Mouse (Mus musculus) cerebellum, adult 2 months (tissue): Measurements from ENCODE around the gene Gprc5b. TPM values are rescaled to one million over a fixed set of nuclear protein-coding genes. Genes with fewer than 3 reads are reported as not detected.

Source experiments
- DNase-seq, 2 experiments: peaks; one replicate each; pipeline ENCODE4 v3.0.0; 2021
- H3K27ac ChIP-seq: fragments of 200-500 bp; 2 replicates; pipeline ENCODE4 v1.5.1; 2012; ENCODE audit warnings: low read length, control low read depth, inconsistent platforms; ENCODE audit not compliant: insufficient read depth
- H3K27me3 ChIP-seq: fragments of 200-500 bp; 2 replicates; pipeline ENCODE4 v1.6.1; 2012; ENCODE audit warnings: inconsistent platforms, mild to moderate bottlenecking, low read length, moderate library complexity; ENCODE audit not compliant: control insufficient read depth, insufficient read depth
- H3K4me1 ChIP-seq: fragments of 200-500 bp; 2 replicates; pipeline ENCODE4 v1.6.1; 2011; ENCODE audit warnings: low read length; ENCODE audit not compliant: control insufficient read depth, insufficient read depth
- H3K4me3 ChIP-seq: fragments of 200-500 bp; replicated peaks from 2 replicates; pipeline ENCODE3; 2011; ENCODE audit warnings: mild to moderate bottlenecking, low read depth, low read length, control low read depth; ENCODE audit not compliant: insufficient read depth
- CTCF ChIP-seq: fragments of 200-500 bp; IDR thresholded peaks from 2 replicates; pipeline ENCODE4 v1.5.1; 2011; ENCODE audit warnings: low read depth, mild to moderate bottlenecking, control low read depth, low read length, moderate library complexity, borderline replicate concordance; ENCODE audit not compliant: insufficient read depth
- POLR2A ChIP-seq: fragments of 200-500 bp; IDR thresholded peaks from 2 replicates; pipeline ENCODE4 v1.6.1; 2011; ENCODE audit warnings: low read length, control low read depth, borderline replicate concordance; ENCODE audit not compliant: insufficient read depth
- WGBS: fragments of 180-500 bp; shearing (Covaris S2); methylation state at CpG from one replicate; pipeline ENCODE4 v1.1.7; 2018; 5-methylcytosine and 5-hydroxymethylcytosine counted together
- polyA plus RNA-seq: library from polyadenylated mRNA; depleted of rRNA; stranded (reverse); fragments of >200 nt; gene quantifications from 2 replicates; pipeline ENCODE4 v1.2.3, GENCODE M21; 2012

The Gprc5b gene
- polyA plus RNA-seq, 1 experiment = 347 TPM

GRCm38 (mm10) chr7:118994231-118994842 is 674 bp downstream of the Gprc5b start:
- Histone ChIP-seq H3K27me3 (no peaks in the 10 kb centered on the region), H3K27ac (peak overlapping the region; percentile 89), H3K4me1 (peaks cover 20% of the 10 kb centered on the region), H3K4me3 (peak overlapping the region; percentile 66)
- DNase-seq = peak; percentile 49 to 66
- TF ChIP-seq CTCF (no peak), POLR2A (no peak)
- 2% methylated on average over 21 of the region's 21 CpGs for WGBS

GRCm38 (mm10) chr7:118993597-118994230 is 1.3 kb downstream of the Gprc5b start:
- WGBS = 4% methylated on average over 26 of the region's 26 CpGs
- peak overlapping the region; percentile 66 for H3K4me3 ChIP-seq
- no peaks in the 10 kb centered on the region for H3K27me3 ChIP-seq
- H3K4me1 ChIP-seq = peaks cover 20% of the 10 kb centered on the region
- H3K27ac ChIP-seq = peak overlapping the region; percentile 89
- TF ChIP-seq POLR2A (no peak), CTCF (no peak)
- DNase-seq = peak in 1 of 2 experiments; percentile 53

GRCm38 (mm10) chr7:118992623-118993405 is 2.2 kb downstream of the Gprc5b start:
- peak in 1 of 2 experiments; percentile 58 for DNase-seq
- Histone ChIP-seq H3K27me3 (no peaks in the 10 kb centered on the region), H3K4me3 (peak overlapping the region; percentile 66), H3K4me1 (peaks cover 21% of the 10 kb centered on the region), H3K27ac (peak overlapping the region; percentile 70; the same call in 1 of the 2 replicates)
- 13% methylated on average over 13 of the region's 13 CpGs for WGBS
- TF ChIP-seq POLR2A = no peak
- TF ChIP-seq CTCF = no peak

GRCm38 (mm10) chr7:118992080-118992560 is 2.9 kb downstream of the Gprc5b start:
- 24% methylated on average over 6 of the region's 6 CpGs for WGBS
- no peak for TF ChIP-seq CTCF
- TF ChIP-seq POLR2A = no peak
- Histone ChIP-seq H3K27ac (peak overlapping the region; percentile 70; the same call in 1 of the 2 replicates), H3K4me3 (peak overlapping the region; percentile 2), H3K27me3 (no peaks in the 10 kb centered on the region), H3K4me1 (peaks cover 28% of the 10 kb centered on the region)
- DNase-seq = peak in 1 of 2 experiments; percentile 36

- 25% methylated on average over 4 of the region's 4 CpGs for WGBS
- Histone ChIP-seq H3K27ac (no peak overlapping the region), H3K27me3 (no peaks in the 10 kb centered on the region), H3K4me3 (no peak overlapping the region), H3K4me1 (peaks cover 30% of the 10 kb centered on the region)
- no peak for TF ChIP-seq POLR2A
- no peak for TF ChIP-seq CTCF
- DNase-seq = no peak
Observed at GRCm38 (mm10) chr7:118991341-118991884, 3.6 kb downstream of the Gprc5b start.

GRCm38 (mm10) chr7:118990282-118990681 is 4.7 kb downstream of the Gprc5b start:
- 48% methylated on average over 6 of the region's 6 CpGs for WGBS
- Histone ChIP-seq H3K27me3 (no peaks in the 10 kb centered on the region), H3K27ac (peak overlapping the region; percentile 37; the same call in 1 of the 2 replicates), H3K4me1 (peaks cover 29% of the 10 kb centered on the region), H3K4me3 (no peak overlapping the region)
- TF ChIP-seq CTCF = no peak
- TF ChIP-seq POLR2A = no peak
- no peak for DNase-seq

GRCm38 (mm10) chr7:118989275-118989856 is 5.6 kb downstream of the Gprc5b start:
- Histone ChIP-seq H3K4me1 (peaks cover 33% of the 10 kb centered on the region), H3K4me3 (no peak overlapping the region), H3K27me3 (no peaks in the 10 kb centered on the region), H3K27ac (peak overlapping the region; percentile 22)
- WGBS = 85% methylated on average over 5 of the region's 5 CpGs
- no peak for DNase-seq
- TF ChIP-seq POLR2A (no peak), CTCF (no peak)
